Mouse (Mus musculus) embryonic fibroblast, embryonic 13.5 days (primary cell): Measurements from ENCODE around the gene Tox3. TPM values are rescaled to one million over a fixed set of nuclear protein-coding genes. Genes with fewer than 3 reads are reported as not detected.

Experiments
- H3K27ac ChIP-seq: 2 replicates; pipeline ENCODE4 v1.5.1; 2012; ENCODE audit warnings: low read length, control low read depth, inconsistent platforms; ENCODE audit not compliant: insufficient read depth
- H3K4me1 ChIP-seq: 2 replicates; pipeline ENCODE4 v1.6.1; 2011; ENCODE audit warnings: low read length; ENCODE audit not compliant: control insufficient read depth, insufficient read depth
- H3K4me3 ChIP-seq: 2 replicates; pipeline ENCODE4 v1.5.1; 2011; ENCODE audit warnings: mild to moderate bottlenecking, control low read depth, low read length; ENCODE audit not compliant: insufficient read depth
- CTCF ChIP-seq: IDR thresholded peaks from 2 replicates; pipeline ENCODE4 v1.5.1; 2011; ENCODE audit warnings: mild to moderate bottlenecking, control low read depth, low read length, moderate library complexity, borderline replicate concordance; ENCODE audit not compliant: insufficient read depth
- POLR2A ChIP-seq: IDR thresholded peaks from 2 replicates; pipeline ENCODE4 v1.6.1; 2011; ENCODE audit warnings: low read depth, mild to moderate bottlenecking, control low read depth, low read length, moderate library complexity
- polyA plus RNA-seq: library from polyadenylated mRNA; stranded (reverse); fragments of >200 nt; gene quantifications from 2 replicates; pipeline ENCODE4 v1.2.4, GENCODE M21; 2011; ENCODE audit warnings: low read depth; ENCODE audit not compliant: missing spikeins, insufficient read length

The Tox3 gene
- polyA plus RNA-seq, 1 experiment, result 1.1 TPM

DNA sequence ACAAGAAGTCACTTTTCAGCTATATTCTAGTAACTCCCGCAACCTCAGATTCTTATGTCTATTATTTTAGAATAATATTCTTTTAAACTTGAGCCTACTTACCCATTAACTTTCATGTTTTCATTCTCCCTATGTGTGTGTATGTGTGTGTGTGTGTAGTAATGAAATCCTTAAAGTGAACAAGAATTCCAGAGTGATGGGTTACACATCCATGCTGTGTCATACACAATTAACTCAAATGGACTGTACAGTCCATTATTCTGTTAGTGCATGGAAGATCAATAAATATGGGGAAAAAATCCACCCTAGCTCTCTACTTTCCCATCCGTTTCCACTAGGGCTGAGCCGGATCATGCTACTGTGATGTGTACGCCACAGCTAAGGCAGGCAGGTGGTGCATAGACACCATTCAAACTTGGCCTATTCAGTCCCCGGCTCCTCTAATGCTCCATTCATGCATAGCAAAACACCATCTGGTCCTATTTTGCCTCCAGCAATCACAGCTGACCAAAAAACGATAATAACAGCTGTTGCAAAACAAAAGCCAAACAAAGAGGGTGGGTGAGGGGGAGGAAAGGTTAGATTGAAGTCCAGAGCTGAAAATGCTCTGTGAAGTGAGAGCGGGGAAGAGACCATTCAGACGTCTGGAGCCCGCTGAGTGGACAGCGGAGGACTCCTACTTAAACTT, 103.5 kb downstream of the Tox3 start:
- H3K27ac ChIP-seq, result no peak overlapping the region
- TF ChIP-seq POLR2A, result no peak
- no peak for TF ChIP-seq CTCF
- H3K4me1 ChIP-seq, result no peaks in the 10 kb centered on the region
- H3K4me3 ChIP-seq, result no peak overlapping the region

DNA sequence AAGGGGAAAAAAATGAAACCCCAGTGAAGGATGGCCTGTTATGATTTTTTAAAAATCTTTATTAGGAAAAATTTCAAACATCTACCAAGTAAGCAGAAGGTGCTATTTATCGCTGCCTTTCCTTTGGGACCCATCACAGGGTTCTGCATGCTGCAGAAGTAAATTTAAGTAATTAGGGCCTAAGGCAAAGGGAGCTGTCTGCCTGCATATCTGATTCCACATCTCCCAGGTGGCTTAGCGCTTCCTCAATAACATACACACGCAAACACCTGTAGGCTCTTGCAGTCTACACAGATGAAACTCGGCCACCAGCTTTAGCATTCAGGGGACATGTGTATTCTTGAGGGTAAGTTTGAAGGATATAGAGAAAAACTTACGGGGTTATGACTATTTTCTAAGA, 104.2 kb downstream of the Tox3 start:
- TF ChIP-seq POLR2A (no peak), CTCF (no peak)
- no peak overlapping the region for H3K4me3 ChIP-seq
- H3K4me1 ChIP-seq, result no peaks in the 10 kb centered on the region
- H3K27ac ChIP-seq, result no peak overlapping the region

DNA sequence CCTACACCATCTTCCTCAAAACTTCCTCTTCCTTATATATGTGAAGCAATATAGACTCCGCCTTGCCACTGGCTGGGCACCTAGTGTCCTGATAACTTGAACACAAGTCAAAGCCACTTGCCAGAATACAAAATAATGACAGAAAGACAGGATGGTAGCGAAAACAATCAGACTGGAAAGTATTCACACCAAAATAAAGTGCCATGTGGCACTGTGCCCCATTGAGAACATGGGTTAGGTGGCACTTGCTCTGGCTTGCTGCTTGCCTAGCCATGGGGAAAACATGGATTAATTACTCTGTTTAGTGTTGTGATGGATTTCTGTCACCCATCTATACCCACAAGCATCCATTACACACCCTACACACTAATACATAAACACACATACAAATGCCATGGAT, 105.8 kb downstream of the Tox3 start:
- TF ChIP-seq CTCF (no peak), POLR2A (no peak)
- no peak overlapping the region for H3K27ac ChIP-seq

DNA sequence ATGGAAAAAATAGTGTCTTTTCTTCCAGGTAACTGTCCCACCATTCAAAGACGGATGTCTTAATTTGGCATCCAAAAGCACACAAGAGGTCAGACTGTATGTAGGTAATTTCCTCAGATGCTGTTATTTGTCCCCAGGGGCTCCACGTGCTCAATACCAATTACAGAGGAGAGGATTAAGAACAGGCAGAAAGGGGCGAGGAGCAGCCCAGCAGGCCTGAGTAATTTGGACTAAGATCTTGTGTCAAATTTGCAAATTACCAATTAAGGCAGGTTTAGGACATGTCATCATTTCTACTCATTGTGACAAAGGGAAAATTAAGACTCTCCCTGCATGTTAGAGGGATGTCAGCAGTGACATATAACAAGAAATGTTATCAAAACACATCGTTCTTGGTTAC, 106.7 kb downstream of the Tox3 start:
- Histone ChIP-seq H3K4me3 (no peak overlapping the region), H3K27ac (no peak overlapping the region), H3K4me1 (no peaks in the 10 kb centered on the region)
- TF ChIP-seq POLR2A (no peak), CTCF (no peak)

More for the DNA sequence above, 105.8 kb downstream of the Tox3 start:
- Histone ChIP-seq H3K4me1 (no peaks in the 10 kb centered on the region), H3K4me3 (no peak overlapping the region)

DNA sequence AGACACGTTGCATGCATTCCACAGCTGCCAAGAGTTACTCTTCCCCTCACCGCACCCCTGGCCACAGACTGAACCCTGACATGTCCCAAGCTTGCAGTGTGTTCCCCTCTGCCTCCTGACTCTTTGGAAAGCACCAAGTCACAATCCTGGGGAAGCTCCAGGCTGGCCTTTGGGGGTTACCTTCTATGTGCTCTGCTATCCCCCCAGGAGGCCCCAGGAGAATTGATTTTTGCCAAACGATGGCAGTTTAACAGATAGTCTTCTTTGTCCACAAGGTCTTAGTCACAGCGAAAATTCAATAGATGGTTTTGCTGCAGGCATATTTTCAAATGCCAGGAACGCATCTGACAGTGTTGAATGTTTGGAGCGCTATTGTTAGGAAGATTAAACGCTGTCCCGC, 115.6 kb downstream of the Tox3 start:
- Histone ChIP-seq H3K27ac (no peak overlapping the region), H3K4me1 (no peaks in the 10 kb centered on the region; the same call in 1 of the 2 replicates), H3K4me3 (no peak overlapping the region)
- TF ChIP-seq POLR2A, result no peak
- no peak for TF ChIP-seq CTCF

DNA sequence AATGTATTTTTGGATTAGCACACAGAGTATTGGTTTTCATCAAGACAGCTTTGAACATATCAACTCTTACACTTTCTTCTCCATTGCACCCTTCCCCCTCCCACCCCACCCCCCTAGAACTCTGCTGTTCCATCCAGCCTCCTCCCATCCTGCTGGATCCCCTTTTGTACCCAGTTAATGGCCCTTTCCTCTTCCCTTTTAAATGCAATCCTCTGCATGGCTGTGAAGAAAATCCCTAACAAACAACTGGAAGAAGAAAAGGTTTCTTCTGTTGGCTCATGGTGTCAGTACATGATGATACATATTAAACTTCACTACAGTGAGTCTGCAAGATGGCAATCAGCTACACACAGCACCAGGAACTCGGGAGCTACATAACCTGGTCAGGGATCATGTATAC, 124.0 kb downstream of the Tox3 start:
- no peak overlapping the region for H3K4me3 ChIP-seq
- H3K4me1 ChIP-seq, result no peaks in the 10 kb centered on the region
- no peak for TF ChIP-seq POLR2A
- TF ChIP-seq CTCF, result no peak

DNA sequence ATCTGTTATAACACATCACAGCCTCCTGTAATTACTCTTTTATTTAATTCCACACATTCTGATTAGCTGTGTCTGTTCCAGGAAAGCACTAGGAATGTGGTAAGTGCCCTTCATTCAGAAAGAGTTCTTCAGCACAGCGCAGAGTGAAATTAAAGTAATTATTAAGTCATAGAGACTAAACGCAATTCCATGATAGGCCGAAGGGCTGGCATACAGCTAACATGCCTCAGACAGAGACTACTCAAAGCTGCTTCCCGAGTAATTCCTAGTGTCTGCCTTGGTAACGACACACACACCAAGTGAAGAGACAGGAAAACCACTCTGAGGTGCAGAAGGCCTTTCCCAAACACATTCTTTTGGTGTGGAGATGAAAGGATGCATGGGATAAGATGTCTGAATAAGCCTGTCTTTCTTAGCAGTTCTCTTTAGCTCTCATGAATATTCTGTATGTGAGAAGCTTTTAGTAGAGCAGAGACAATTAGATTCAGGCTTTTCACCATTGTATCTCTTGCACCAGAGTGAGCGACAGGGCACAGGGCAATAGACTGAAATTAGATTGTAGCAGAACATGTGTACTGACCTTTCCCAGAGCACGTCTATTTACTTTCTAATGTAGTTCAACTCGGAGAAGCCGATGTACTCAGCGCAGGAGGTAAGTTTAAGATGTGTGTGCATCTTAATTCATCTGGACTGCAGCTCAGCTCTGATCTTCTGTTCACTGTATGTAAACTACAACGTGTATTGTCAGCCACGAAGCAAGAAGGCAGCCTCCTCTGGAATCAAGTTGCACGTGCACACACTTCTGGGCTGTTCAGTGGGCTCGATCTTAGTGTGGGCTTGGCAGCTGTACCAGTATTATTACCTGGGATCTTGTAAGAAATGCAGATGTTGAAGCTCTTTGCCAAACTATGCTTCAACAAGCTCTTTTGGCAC, 138.8 kb downstream of the Tox3 start:
- TF ChIP-seq CTCF (no peak), POLR2A (no peak)
- H3K27ac ChIP-seq, result no peak overlapping the region
- no peaks in the 10 kb centered on the region for H3K4me1 ChIP-seq
- no peak overlapping the region for H3K4me3 ChIP-seq

More for the DNA sequence above, 124.0 kb downstream of the Tox3 start:
- H3K27ac ChIP-seq, result no peak overlapping the region
